Mouse (Mus musculus) CH12.LX (cell line): ENCODE results near the gene Got2. TPM values are rescaled to one million over a fixed set of nuclear protein-coding genes. Genes with fewer than 3 reads are reported as not detected.

ENCODE experiments used
- DNase-seq: peaks from one replicate; pipeline ENCODE4 v3.0.0-alpha.2; 2013; ENCODE audit errors: extremely low read depth
- H3K27ac ChIP-seq: 2 replicates; pipeline ENCODE4 v1.5.1; 2012; ENCODE audit warnings: low read depth, mild to moderate bottlenecking, control low read depth, moderate library complexity; ENCODE audit not compliant: insufficient read depth
- H3K27me3 ChIP-seq: replicated peaks from 2 replicates; pipeline ENCODE3; 2012; ENCODE audit warnings: inconsistent platforms
- H3K36me3 ChIP-seq, 2 experiments: replicated peaks in 1 of 2; 2 replicates each; pipeline versions ENCODE3 to v1.6.1; 2012; ENCODE audit warnings: inconsistent platforms in 1 of 2, low read length in 1 of 2, mild to moderate bottlenecking in 1 of 2, mixed read lengths in 1 of 2, moderate library complexity in 1 of 2; ENCODE audit not compliant: control insufficient read depth in 1 of 2, insufficient read depth in 1 of 2
- H3K4me1 ChIP-seq, 2 experiments: 2 replicates each; pipeline ENCODE4 v1.6.1; 2012; ENCODE audit warnings: inconsistent platforms in 1 of 2, moderate library complexity in 1 of 2; ENCODE audit not compliant: insufficient read depth in 2 of 2, control insufficient read depth in 1 of 2
- H3K4me2 ChIP-seq: 2 replicates; pipeline ENCODE4 v1.6.1; 2012; ENCODE audit warnings: low read depth, mild to moderate bottlenecking, control low read depth; ENCODE audit not compliant: poor library complexity, insufficient read depth, severe bottlenecking
- H3K4me3 ChIP-seq, 3 experiments: fragments of 150-350 bp in 1 of 3; sonication (generic) in 1 of 3; replicated peaks in 1 of 3; 2 replicates each; pipeline versions ENCODE3 to v1.5.1; 2011 to 2012; ENCODE audit warnings: low read depth in 2 of 3, low read length in 2 of 3, mild to moderate bottlenecking in 2 of 3, moderate library complexity in 2 of 3, control low read depth in 1 of 3, improper control_type of control experiment in 1 of 3, inconsistent platforms in 1 of 3, mixed read lengths in 1 of 3; ENCODE audit not compliant: poor library complexity in 1 of 3
- H3K79me2 ChIP-seq: replicated peaks from 2 replicates; pipeline ENCODE4 v1.6.1; 2012; ENCODE audit warnings: mild to moderate bottlenecking, moderate library complexity; ENCODE audit not compliant: control insufficient read depth, poor library complexity, insufficient read depth, severe bottlenecking; ENCODE audit errors: extremely low read depth
- H3K9ac ChIP-seq: 2 replicates; pipeline ENCODE4 v1.6.1; 2012; ENCODE audit warnings: low read depth, mild to moderate bottlenecking, control low read depth, moderate library complexity; ENCODE audit not compliant: insufficient read depth
- H3K9me3 ChIP-seq: replicated peaks from 2 replicates; pipeline ENCODE3; 2012; ENCODE audit warnings: low read length, inconsistent platforms, mixed read lengths
- BHLHE40 ChIP-seq: IDR thresholded peaks from 2 replicates; pipeline ENCODE4 v1.6.1; 2011; ENCODE audit warnings: mild to moderate bottlenecking, low read depth, low read length, improper control_type of control experiment
- CHD1 ChIP-seq: IDR thresholded peaks from 2 replicates; pipeline ENCODE4 v1.6.1; 2012; ENCODE audit warnings: low read depth, low read length, improper control_type of control experiment, inconsistent platforms
- CHD2 ChIP-seq: IDR thresholded peaks from 2 replicates; pipeline ENCODE4 v1.6.1; 2011; ENCODE audit warnings: low read length, improper control_type of control experiment
- CTCF ChIP-seq, 2 experiments: IDR thresholded peaks in 1 of 2; conservative IDR thresholded peaks in 1 of 2; 2 replicates each; pipeline ENCODE4 v1.5.1; 2011 to 2012; ENCODE audit warnings: low read depth in 2 of 2, low read length in 2 of 2, improper control_type of control experiment in 1 of 2, inconsistent platforms in 1 of 2, mild to moderate bottlenecking in 1 of 2, moderate library complexity in 1 of 2
- E2F4 ChIP-seq: IDR thresholded peaks from 2 replicates; pipeline ENCODE4 v1.6.1; 2011; ENCODE audit warnings: low read depth, low read length, improper control_type of control experiment; ENCODE audit not compliant: insufficient replicate concordance
- ELF1 ChIP-seq: IDR thresholded peaks from 2 replicates; pipeline ENCODE4 v1.6.1; 2014; ENCODE audit warnings: low read depth, mild to moderate bottlenecking, inconsistent platforms, low read length, improper control_type of control experiment
- GABPA ChIP-seq: IDR thresholded peaks from 2 replicates; pipeline ENCODE4 v1.6.1; 2012; ENCODE audit warnings: low read depth, low read length, improper control_type of control experiment, inconsistent platforms; ENCODE audit not compliant: insufficient replicate concordance
- HCFC1 ChIP-seq: IDR thresholded peaks from 2 replicates; pipeline ENCODE4 v1.6.1; 2012; ENCODE audit warnings: low read depth, mild to moderate bottlenecking, inconsistent platforms, low read length, improper control_type of control experiment
- IRF4 ChIP-seq: IDR thresholded peaks from 2 replicates; pipeline ENCODE4 v1.6.1; 2014; ENCODE audit warnings: low read depth, mild to moderate bottlenecking, inconsistent platforms, low read length, improper control_type of control experiment
- JUN ChIP-seq: IDR thresholded peaks from 2 replicates; pipeline ENCODE4 v1.6.1; 2011; ENCODE audit warnings: low read depth, mild to moderate bottlenecking, low read length, improper control_type of control experiment, moderate library complexity; ENCODE audit not compliant: insufficient read depth
- KAT2A ChIP-seq: IDR thresholded peaks from 2 replicates; pipeline ENCODE4 v1.6.1; 2012; ENCODE audit warnings: low read length, improper control_type of control experiment, inconsistent platforms; ENCODE audit not compliant: insufficient replicate concordance
- MAFK ChIP-seq: IDR thresholded peaks from 2 replicates; pipeline ENCODE4 v1.6.1; 2011; ENCODE audit warnings: low read length, improper control_type of control experiment; ENCODE audit not compliant: insufficient replicate concordance
- MAX ChIP-seq: IDR thresholded peaks from 2 replicates; pipeline ENCODE4 v1.6.1; 2011; ENCODE audit warnings: low read length, improper control_type of control experiment
- MAZ ChIP-seq: IDR thresholded peaks from 2 replicates; pipeline ENCODE4 v1.6.1; 2012; ENCODE audit warnings: low read depth, mild to moderate bottlenecking, inconsistent platforms, low read length, improper control_type of control experiment, moderate library complexity
- MEF2A ChIP-seq: IDR thresholded peaks from 2 replicates; pipeline ENCODE4 v1.6.1; 2014; ENCODE audit warnings: low read depth, mild to moderate bottlenecking, inconsistent platforms, low read length, improper control_type of control experiment, borderline replicate concordance
- MYC ChIP-seq: IDR thresholded peaks from 2 replicates; pipeline ENCODE4 v1.6.1; 2011; ENCODE audit warnings: low read depth, mild to moderate bottlenecking, improper control_type of control experiment, low read length
- NELFE ChIP-seq: IDR thresholded peaks from 2 replicates; pipeline ENCODE4 v1.6.1; 2011; ENCODE audit warnings: low read depth, low read length, improper control_type of control experiment
- NRF1 ChIP-seq: IDR thresholded peaks from 2 replicates; pipeline ENCODE4 v1.6.1; 2014; ENCODE audit warnings: low read depth, mild to moderate bottlenecking, inconsistent platforms, low read length, improper control_type of control experiment, moderate library complexity
- PAX5 ChIP-seq: IDR thresholded peaks from 2 replicates; pipeline ENCODE4 v1.6.1; 2012; ENCODE audit warnings: low read length, inconsistent platforms, mixed read lengths
- POLR2A ChIP-seq: IDR thresholded peaks from 2 replicates; pipeline ENCODE4 v1.6.1; 2011; ENCODE audit warnings: low read depth, mild to moderate bottlenecking, improper control_type of control experiment, low read length
- POLR2AphosphoS2 ChIP-seq: IDR thresholded peaks from 2 replicates; pipeline ENCODE4 v1.6.1; 2011; ENCODE audit warnings: low read depth, low read length, improper control_type of control experiment
- RAD21 ChIP-seq: IDR thresholded peaks from 2 replicates; pipeline ENCODE4 v1.6.1; 2011; ENCODE audit warnings: low read depth, mild to moderate bottlenecking, low read length, improper control_type of control experiment, moderate library complexity
- RCOR1 ChIP-seq: conservative IDR thresholded peaks from 2 replicates; pipeline ENCODE4 v1.6.1; 2012; ENCODE audit warnings: low read depth, mild to moderate bottlenecking, inconsistent platforms, low read length, improper control_type of control experiment
- SIN3A ChIP-seq: IDR thresholded peaks from 2 replicates; pipeline ENCODE4 v1.6.1; 2012; ENCODE audit warnings: low read length, improper control_type of control experiment, inconsistent platforms
- SMC3 ChIP-seq: IDR thresholded peaks from 2 replicates; pipeline ENCODE4 v1.6.1; 2011; ENCODE audit warnings: low read depth, low read length, improper control_type of control experiment
- TBP ChIP-seq: conservative IDR thresholded peaks from 2 replicates; pipeline ENCODE4 v1.6.1; 2011; ENCODE audit warnings: low read depth, low read length, improper control_type of control experiment
- TCF12 ChIP-seq: IDR thresholded peaks from 2 replicates; pipeline ENCODE4 v1.6.1; 2014; ENCODE audit warnings: low read depth, mild to moderate bottlenecking, inconsistent platforms, low read length, improper control_type of control experiment
- UBTF ChIP-seq: IDR thresholded peaks from 2 replicates; pipeline ENCODE4 v1.6.1; 2012; ENCODE audit warnings: low read depth, mild to moderate bottlenecking, inconsistent platforms, low read length, improper control_type of control experiment, moderate library complexity
- USF1 ChIP-seq: IDR thresholded peaks from 2 replicates; pipeline ENCODE4 v1.6.1; 2014; ENCODE audit warnings: low read depth, mild to moderate bottlenecking, inconsistent platforms, low read length, improper control_type of control experiment
- USF2 ChIP-seq: conservative IDR thresholded peaks from 2 replicates; pipeline ENCODE4 v1.6.1; 2011; ENCODE audit warnings: low read depth, low read length, improper control_type of control experiment
- ZKSCAN1 ChIP-seq: IDR thresholded peaks from 2 replicates; pipeline ENCODE4 v1.6.1; 2012; ENCODE audit warnings: low read depth, inconsistent platforms, low read length, improper control_type of control experiment, borderline replicate concordance
- ZMIZ1 ChIP-seq: IDR thresholded peaks from 2 replicates; pipeline ENCODE4 v1.6.1; 2012; ENCODE audit warnings: low read depth, mild to moderate bottlenecking, inconsistent platforms, low read length, improper control_type of control experiment
- ZNF384 ChIP-seq: IDR thresholded peaks from 2 replicates; pipeline ENCODE4 v1.6.1; 2012; ENCODE audit warnings: low read depth, low read length, improper control_type of control experiment, inconsistent platforms
- dilution Hi-C: fragments of 300-500 bp; cut with MboI; formaldehyde crosslinking; loops from 2 replicates; pipeline ENCODE4 v1.14.3; 2020; ENCODE audit warnings: low sequenced_read_pairs; ENCODE audit not compliant: extremely low pct_unique_long_range_greater_than_20kb, extremely low pct_ligation_motif_present
- in situ Hi-C: fragments of 300-500 bp; cut with MboI; formaldehyde crosslinking; loops from 3 replicates; pipeline ENCODE4 v1.14.3; 2019; ENCODE audit warnings: low sequenced_read_pairs, low pct_ligation_motif_present, low pct_unique_long_range_greater_than_20kb, mixed read lengths
- polyA plus RNA-seq: library from polyadenylated mRNA; unstranded; fragments of >175 nt; gene quantifications from 2 replicates; pipeline ENCODE4 v1.2.1, GENCODE M21; 2012; ENCODE audit warnings: low read depth; ENCODE audit not compliant: insufficient read length
- total RNA-seq, 2 experiments: library from RNA; depleted of rRNA; stranded (reverse); fragments of 300-350 nt in 1 of 2; fragments of >200 nt in 1 of 2; gene quantifications; 2 replicates each; pipeline ENCODE4 v1.2.3; 2012 to 2014

Gene Got2
- total RNA-seq (2012; rRNA removed) (303 TPM in 2 replicates), total RNA-seq (2014; rRNA removed) (268 and 283 TPM in 2 replicates), polyA plus RNA-seq (489 and 509 TPM in 2 replicates)

- peaks cover 43% of the 10 kb centered on the region for H3K79me2 ChIP-seq
- in situ Hi-C loops (no loop called here), dilution Hi-C loops (no loop called here)
- DNase-seq: peak; percentile 95
- peaks cover 0 to 2% of the 10 kb centered on the region in 2 experiments for H3K36me3 ChIP-seq
- H3K4me2 ChIP-seq: peak within 1 kb of the TSS; percentile 99
- H3K27me3 ChIP-seq: no peaks in the 10 kb centered on the region
- peak within 1 kb of the TSS; percentile 91 for H3K27ac ChIP-seq
- H3K4me1 ChIP-seq: peaks cover 2 to 25% of the 10 kb centered on the region in 2 experiments; a peak in 3 of 4 replicates
- peaks cover 2% of the 10 kb centered on the region for H3K9me3 ChIP-seq
- peak within 1 kb of the TSS; percentile 96 to 100 (median 98) for H3K4me3 ChIP-seq
- TF ChIP-seq IRF4 (peak; percentile 53; the same call in 1 of the 2 replicates), SMC3 (peak; percentile 15; the same call in 1 of the 2 replicates), GABPA (peak; percentile 39; the same call in 1 of the 2 replicates), TBP (peak; percentile 59; the same call in 1 of the 2 replicates), SIN3A (0 out of 2 replicates have a peak, but pooled peaks have one; percentile 39), CHD1 (no peak), ZMIZ1 (no peak), MYC (no peak; the same call in 1 of the 2 replicates), JUN (no peak), RCOR1 (no peak), ELF1 (peak; percentile 51; the same call in 1 of the 2 replicates), HCFC1 (peak; percentile 77), KAT2A (no peak), NRF1 (peak; percentile 67), USF1 (no peak), USF2 (no peak), BHLHE40 (no peak), POLR2AphosphoS2 (peak; percentile 48; the same call in 1 of the 2 replicates), ZKSCAN1 (no peak), RAD21 (peak; percentile 4), NELFE (peak; percentile 38), MAZ (no peak; the same call in 1 of the 2 replicates), PAX5 (no peak), E2F4 (no peak), CTCF (conservative IDR thresholded peaks at IDR 0.05 in 1 of 2, IDR thresholded peaks at IDR 0.05 in 1 of 2; ENCODE audit: low read depth in 2 of 2, low read length in 2 of 2) (peak; percentile 53 to 82), MEF2A (peak; percentile 50; the same call in 1 of the 2 replicates), TCF12 (peak; percentile 89), ZNF384 (peak; percentile 96), CHD2 (no peak), POLR2A (peak; percentile 70), MAX (peak; percentile 5; the same call in 1 of the 2 replicates), UBTF (peak; percentile 24; the same call in 1 of the 2 replicates), MAFK (no peak)
- H3K9ac ChIP-seq: peak within 1 kb of the TSS; percentile 91
These were observed at the start of gene Got2 for GRCm38 (mm10) chr8:95888285-95889136. Gene Got2, minus strand, starts transcription at chr8:95888547.
